Mouse (Mus musculus): Measurements from ENCODE around the gene Hsd3b1. TPM values are rescaled to one million over a fixed set of nuclear protein-coding genes. Genes with fewer than 3 reads are reported as not detected.
A peak's percentile ranks its signal among the peaks of the same experiment; 100 is the strongest.
"Not testable (repeated sequence)": the region's sequence is repeated elsewhere in the genome, so short reads cannot be mapped to it uniquely, and the experiment has no call there.

Hsd3b1 gene
- total RNA-seq (2021): not detected
- long read RNA-seq, experiment 1: 0 reads
- long read RNA-seq, experiment 2: 0 reads

DNA sequence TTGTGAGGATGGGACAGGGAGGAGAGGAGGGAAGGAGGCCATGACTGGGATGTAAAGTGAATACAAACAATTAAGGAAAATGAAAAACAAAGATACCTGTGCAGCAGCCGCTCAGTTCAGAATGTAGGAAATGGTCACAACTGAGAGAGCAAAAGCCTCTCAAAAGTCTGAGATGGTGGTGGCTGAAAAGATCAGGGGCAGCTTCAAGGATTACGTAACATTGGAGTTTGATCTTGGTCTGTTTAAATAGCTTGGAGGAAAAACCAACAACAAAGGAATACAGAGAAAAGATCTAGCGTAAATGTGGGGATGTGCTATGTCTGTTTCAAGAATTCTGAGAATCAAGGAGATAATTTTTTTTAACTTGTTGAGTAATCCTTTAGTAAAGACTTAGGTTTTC lies at the start of gene Hsd3b1:
Hsd3b1 (minus strand) TSS at position 219 of the 400 bp plus-strand sequence.
- intact Hi-C loops (cut with DNase I): no loop called here
- no peak for DNase-seq (ENCODE audit: low spot score in 2 of 2)

DNA sequence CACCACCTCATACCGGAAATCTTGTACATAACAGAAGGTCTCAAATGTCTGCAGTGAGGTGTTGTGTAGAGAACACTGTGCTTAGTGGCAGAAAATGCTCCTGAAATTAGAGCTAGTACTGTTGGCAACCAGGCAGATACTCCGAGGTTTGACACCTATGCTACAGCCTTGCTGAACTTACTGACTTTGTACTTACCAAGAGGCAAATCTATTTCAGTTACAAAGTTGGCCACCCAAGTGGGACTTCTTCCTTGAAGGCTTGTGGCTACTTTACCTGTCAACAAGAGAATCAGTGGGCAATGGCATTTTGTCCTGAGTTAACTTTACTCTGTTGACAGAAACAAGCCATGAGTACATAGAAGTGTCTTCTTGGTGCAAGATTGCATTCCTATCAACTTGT lies 38.0 kb upstream of the Hsd3b1 start:
- intact Hi-C loops (cut with DNase I): loop anchor here (5.0 to 10.0 kb wide), 2 partner anchors 1040 to 1267 kb away; partner anchors contain the start of genes Gdap2 and Wdr3
- DNase-seq (ENCODE audit: low spot score in 2 of 2): no peak

DNA sequence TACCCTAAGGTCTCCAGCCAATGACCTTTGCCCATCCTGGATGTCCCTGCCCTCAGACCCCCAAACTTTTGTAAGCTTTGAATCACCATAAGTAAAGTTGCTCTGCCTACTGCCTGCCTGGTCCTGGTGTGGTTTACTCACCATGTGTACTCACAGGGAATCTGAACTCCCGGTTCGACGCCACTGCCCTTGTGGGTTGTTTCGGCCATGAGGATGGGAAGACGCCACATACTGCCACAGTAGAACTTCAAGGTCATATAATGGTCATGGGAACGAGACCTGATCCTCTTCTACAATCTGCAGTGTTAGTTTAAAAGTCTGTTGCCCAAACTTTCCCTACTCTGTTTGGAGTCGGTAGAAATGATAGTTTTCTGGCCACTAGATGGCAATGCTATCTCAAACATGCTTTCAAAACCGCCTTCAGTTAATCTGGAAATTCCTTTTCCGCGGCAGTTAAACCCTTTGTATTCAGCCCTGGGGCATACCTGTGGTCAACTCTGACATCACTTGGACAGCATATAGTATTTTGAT lies 35.5 kb upstream of the Hsd3b1 start:
- intact Hi-C loops (cut with DNase I): loop anchor here (5.0 to 10.0 kb wide), 2 partner anchors 1042 to 1270 kb away; partner anchors contain the start of genes Gdap2 and Wdr3
- peak; percentile 15 to 39 for DNase-seq (ENCODE audit: low spot score in 2 of 2)

DNA sequence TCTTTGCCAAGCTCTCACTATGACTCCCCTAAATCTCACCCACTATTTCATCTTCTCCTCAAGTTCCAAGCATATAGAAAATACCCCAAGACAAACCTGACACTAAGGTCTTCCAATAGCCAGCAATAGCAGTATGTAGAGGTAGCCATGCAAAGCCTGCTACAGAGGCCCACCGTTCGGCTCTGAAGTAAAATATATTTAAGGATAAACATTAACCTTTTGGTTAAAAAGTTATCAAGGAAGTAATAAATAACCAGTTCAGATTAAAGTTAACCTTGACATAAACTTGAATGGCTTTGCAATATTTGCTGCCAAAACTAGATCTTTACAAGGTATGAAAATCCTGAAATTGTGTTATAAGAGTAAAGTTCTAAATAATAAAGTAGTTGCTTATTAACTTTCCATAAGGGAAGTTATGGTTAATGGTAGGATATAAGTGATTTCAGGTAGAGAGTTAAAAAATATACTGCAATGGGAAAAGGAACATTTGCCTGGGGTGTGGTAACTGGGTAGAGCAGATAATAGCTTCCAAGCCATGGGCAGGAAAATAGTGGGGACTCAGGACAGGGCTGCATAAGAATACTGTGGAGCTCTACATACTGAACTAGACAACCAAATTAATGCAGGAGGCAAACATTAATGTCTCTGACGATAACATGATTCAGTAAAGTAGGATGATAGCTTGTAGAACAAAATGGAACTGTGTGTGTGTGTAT lies 33.6 kb upstream of the Hsd3b1 start, which contains the start of gene Hao2:
Hao2 (minus strand) TSS at position 183 of the 716 bp plus-strand sequence.
- no peak for DNase-seq (ENCODE audit: low spot score in 2 of 2)
- intact Hi-C loops (cut with DNase I): loop anchor here (10.0 kb wide), 1 partner anchor 1272 kb away; the partner anchor contains the start of genes Gdap2 and Wdr3

DNA sequence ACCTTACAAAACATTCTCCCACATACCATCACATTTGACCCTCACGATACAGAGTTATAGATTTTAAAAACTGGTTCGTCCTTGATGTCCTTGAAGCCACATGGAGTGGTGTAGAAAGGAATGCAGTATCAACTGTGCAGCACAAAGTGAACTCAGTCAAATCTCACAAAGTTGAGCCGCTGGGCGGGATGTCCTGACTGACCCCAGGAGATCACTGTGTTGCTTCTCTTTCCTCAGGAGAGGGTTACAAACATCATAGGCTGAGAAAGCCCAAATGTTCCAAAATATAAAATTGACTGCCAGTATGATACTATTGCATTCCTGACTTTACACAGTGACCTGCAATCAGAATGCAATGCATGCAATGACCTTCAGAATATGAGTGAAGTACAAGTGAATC lies 30.8 kb upstream of the Hsd3b1 start:
- DNase-seq (ENCODE audit: low spot score in 2 of 2): no peak
- intact Hi-C loops (cut with DNase I): loop anchor here (10.0 kb wide), 1 partner anchor 1274 kb away; the partner anchor contains the start of genes Gdap2 and Wdr3

DNA sequence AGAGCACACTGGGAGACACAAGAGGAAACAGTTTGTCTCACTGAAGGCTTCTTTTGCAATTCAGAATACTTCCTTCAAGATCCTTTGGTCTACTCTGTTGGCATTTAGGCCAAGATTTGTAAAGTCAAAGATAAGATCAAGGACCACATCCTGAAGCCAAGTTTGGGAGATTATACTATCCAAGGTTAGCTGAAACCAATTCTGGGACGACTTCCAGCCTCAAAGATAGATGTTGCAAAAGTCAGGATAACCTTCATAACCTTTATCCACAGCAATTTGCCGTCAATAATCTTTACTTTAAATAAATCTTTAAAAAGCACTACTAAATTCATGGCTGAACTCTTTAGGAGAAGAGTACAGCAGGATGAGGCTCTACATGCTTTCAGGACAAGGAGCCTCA lies 28.6 kb upstream of the Hsd3b1 start:
- DNase-seq (ENCODE audit: low spot score in 2 of 2): no peak
- intact Hi-C loops (cut with DNase I): no loop called here

DNA sequence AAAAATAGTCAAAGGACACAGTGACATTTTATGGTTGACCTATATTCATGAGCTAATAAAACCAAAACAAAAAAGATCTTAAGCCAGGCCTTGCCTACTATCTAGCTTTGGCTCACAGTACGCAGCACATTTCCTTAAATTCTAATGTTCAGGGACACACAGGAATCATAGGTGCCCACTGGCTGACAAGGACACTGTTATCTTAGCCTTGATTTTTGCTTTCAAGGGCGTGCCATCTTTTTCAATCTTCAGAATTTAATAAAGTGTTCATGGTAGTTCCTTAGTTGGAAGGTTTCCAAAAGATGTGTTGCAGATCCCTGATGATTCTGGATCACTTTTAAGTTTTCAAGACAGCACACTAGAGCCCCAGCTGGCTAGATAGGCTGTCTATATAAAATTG lies 21.2 kb upstream of the Hsd3b1 start:
- intact Hi-C loops (cut with DNase I): no loop called here
- DNase-seq (ENCODE audit: low spot score in 2 of 2): no peak

DNA sequence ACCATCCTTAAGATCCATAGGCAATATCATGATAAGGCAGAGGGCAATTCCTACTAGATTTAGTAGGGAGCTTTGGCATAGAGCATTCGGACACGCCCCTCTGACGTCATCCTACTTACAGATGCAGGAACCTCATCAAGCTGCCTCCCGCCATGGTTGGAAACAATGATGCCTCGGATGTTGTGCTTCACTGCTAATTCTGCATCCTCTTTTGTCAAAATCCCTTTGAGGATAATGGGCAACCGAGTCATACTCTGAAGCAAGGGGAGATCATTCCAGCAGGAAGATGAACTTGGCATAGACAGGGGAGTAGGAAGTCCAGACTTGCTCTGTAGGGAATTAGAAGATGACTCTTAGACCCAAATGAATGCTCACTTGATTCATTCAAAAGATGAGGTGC lies 20.6 kb upstream of the Hsd3b1 start:
- DNase-seq (ENCODE audit: low spot score in 2 of 2): no peak
- intact Hi-C loops (cut with DNase I): no loop called here

DNA sequence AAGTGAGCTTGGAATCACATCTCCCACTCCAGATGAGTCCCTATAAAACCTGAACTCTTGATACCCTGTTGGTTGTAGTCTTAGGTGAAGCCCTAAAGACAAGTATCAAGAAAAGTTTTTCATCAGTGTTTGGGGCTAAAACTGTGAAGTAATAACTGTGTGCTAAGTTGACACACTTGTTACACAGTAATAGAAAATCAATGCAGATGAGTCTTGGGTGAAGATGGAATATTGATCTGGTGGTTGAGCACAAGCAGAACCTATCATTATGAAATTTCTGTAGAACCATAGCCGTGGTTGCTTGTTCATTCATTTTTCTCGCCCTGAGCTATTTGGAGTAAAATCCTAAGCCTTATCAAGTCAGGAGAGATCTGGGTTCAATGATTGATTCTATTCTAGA lies 8.6 kb upstream of the Hsd3b1 start:
- intact Hi-C loops (cut with DNase I): no loop called here
- no peak for DNase-seq (ENCODE audit: low spot score in 2 of 2)

DNA sequence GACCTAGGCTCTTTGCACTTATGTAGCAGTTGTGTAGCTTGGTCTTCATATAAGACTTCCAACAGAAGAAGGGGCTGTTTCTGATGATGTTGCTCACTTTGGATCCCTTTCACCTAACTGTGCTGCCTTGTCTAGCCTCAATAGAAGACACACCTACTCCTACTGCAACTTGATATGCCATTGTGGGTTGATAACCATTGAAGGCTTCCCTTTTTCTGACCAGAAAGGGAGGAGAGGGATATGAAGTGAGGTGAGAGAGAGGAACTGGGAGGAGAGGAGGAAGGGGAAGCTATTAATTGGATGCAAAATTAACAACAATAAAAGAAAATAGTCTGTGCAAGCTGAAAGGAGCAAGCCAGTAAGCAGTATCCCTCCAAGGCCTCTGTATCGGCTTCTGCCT lies 3.2 kb upstream of the Hsd3b1 start:
- DNase-seq (ENCODE audit: low spot score in 2 of 2): no peak
- intact Hi-C loops (cut with DNase I): no loop called here

DNA sequence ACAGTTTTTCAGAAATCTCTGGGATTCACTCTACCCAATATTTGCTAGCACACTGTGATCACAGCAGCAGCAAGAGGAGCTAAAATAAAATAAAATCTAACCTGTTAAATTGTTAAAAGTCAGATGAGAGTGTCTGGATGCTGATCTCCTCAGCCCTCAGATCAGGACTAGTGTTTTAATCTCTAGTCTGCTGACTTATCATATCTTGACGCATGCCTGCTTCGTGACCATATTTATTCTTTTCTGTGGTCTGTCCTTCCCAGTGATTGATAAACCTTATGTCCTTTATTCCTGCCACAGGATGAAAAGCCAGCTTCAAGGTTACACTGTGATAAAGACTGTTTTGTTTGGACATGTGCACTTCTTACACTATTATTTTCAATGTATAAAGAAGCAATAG lies 1.5 kb downstream of the Hsd3b1 start:
- DNase-seq (ENCODE audit: low spot score in 2 of 2): no peak
- intact Hi-C loops (cut with DNase I): no loop called here

DNA sequence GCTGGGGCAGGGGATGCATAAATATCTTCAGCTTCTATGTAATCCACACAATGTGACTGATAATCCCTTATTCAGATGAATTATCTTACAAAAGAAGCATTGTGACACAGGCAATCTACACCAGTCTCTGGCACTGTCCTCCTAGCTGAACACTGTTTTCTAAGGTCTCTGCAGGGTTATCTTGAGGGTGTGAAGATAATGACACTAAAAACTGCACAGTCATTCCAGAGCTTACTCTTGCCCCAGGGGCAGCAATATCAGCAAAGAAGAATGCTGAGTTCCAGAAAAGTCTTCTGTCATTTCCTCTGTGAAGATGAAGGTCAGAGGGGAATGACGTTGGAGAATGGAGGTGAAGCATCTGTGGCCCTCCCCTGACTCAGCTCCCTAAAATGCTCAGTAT lies 2.7 kb downstream of the Hsd3b1 start:
- no peak for DNase-seq (ENCODE audit: low spot score in 2 of 2)
- intact Hi-C loops (cut with DNase I): no loop called here

DNA sequence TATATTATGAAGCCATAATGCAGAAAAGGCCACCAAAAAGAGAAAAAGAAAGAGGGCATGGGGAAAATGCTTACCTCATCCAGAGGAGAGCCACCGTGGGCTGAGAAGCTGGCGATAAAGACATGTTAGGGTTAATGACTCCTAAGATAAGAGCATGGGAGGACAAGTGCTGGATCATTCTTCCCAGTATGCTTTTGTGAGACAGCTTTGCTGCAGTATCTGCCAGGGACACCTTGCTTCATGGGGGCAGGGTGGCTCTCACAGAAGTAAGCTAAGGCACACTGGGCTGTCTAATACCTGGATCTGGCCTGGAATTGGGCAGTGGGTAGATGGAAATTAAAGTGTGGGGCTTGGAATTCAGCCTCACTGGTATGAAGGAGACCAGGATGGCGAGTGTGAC lies 4.4 kb downstream of the Hsd3b1 start:
- intact Hi-C loops (cut with DNase I): no loop called here
- DNase-seq (ENCODE audit: low spot score in 2 of 2): no peak

DNA sequence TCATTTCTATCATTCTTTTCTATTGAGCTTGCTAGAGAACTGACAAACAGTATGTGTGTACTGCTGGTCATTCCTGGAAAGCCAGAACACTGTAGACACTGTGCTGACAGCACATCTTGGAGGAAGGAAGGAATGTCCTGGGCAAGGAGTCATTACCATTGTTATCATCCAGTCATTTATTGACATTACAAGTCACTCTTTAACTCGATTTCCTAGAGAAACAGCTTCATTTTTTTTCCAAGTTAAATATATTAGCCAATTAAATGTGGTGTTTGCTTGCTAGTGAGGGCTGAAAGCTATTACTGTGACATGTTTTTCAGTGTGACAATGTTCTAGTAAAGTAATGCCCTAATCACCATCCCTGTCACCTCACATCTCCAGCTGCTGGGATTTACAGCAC lies 5.9 kb downstream of the Hsd3b1 start:
- intact Hi-C loops (cut with DNase I): no loop called here
- no peak for DNase-seq (ENCODE audit: low spot score in 2 of 2)

DNA sequence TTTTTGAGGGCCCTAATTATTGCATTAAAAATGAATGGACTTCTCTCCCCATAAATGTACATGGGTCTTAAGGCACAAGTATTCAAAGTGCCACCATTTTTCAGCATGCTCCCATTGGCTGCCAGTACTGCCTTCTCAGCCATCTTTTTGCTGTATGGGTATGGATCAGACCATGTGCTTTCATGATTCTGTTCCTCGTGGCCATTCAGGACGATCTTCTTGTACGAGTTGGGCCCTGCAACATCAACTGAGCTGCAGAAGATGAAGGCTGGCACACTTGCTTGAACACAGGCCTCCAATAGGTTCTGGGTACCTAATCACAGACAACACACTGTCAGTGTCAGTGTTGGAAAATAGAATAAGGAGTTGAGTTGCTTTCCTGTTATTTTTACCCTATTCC lies 6.5 kb downstream of the Hsd3b1 start:
- intact Hi-C loops (cut with DNase I): no loop called here
- DNase-seq (ENCODE audit: low spot score in 2 of 2): no peak

DNA sequence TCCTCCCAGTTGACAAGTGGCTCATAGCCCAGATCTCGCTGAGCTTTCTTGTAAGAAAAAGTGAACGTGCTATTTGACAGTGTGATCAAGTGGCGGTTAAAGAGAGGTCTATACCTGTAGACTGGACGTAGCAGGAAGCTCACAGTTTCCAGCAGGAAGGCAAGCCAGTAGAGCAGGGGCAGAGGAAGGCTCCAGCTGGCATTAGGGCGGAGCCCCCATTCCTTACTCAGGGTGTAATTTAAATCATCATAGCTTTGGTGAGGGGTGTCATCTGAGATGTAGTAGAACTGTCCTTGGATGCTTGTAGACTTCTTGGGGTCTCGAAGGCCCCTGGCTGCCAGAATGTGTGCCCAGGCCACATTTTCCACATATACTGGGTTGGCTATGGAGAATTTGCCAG lies 7.0 kb downstream of the Hsd3b1 start:
- no peak for DNase-seq (ENCODE audit: low spot score in 2 of 2)
- intact Hi-C loops (cut with DNase I): no loop called here

DNA sequence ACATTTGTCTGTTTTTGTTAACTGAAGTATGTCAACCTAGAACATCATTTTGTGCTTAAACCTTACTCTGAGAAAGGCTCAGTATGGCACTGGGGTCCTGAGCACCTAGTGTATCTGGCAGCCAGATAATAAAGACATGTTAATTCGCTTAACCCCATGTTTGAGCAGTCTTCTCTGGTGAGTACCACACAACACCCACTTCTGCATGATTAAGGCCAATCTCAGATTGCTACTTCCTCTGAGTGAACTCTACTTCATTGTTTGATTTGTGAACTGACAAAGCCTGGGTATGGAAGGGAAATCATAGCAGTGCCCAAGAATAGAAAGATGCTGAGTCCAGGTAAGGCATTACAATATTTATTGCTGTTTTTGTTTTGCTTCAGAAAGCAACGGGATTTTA lies 7.7 kb downstream of the Hsd3b1 start:
- DNase-seq (ENCODE audit: low spot score in 2 of 2): no peak
- intact Hi-C loops (cut with DNase I): no loop called here

DNA sequence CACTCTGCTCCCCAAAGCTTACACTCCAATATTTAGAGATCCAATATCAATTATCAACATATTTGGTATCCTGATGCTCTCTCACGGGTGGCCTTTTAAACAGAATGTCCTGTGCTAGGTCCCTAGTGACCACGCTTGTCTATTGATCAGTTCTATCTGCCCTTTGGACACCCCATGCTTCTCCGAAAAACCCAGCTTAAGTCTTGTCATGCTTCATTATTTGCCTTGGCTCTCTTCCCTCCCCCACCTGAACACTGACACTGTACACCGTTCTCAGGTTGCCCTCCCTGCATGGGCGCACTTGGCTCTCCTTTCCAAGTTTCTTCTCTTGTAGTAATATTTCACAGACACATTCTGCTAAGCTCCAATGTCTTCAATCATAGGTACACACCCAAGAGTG lies 9.3 kb downstream of the Hsd3b1 start:
- DNase-seq (ENCODE audit: low spot score in 2 of 2): no peak
- intact Hi-C loops (cut with DNase I): no loop called here

DNA sequence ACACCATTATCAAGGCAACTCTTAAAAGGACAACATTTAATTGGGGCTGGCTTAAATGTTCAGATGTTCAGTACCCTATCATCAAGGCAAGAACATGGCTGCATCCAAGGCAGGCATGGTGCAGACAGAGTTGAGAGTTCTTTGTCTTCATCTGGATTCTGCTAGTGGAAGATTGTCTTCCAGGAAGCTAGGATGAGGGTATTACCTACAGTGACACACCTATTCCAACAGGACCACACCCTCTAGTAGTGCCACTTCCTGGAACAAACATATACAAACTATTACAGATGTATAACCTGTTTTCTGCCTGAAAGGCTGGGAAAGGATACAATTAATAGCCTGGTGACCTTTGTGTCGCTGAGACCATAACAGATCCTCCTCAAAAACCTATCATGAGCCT lies 10.7 kb downstream of the Hsd3b1 start:
- intact Hi-C loops (cut with DNase I): no loop called here
- no peak for DNase-seq (ENCODE audit: low spot score in 2 of 2)

DNA sequence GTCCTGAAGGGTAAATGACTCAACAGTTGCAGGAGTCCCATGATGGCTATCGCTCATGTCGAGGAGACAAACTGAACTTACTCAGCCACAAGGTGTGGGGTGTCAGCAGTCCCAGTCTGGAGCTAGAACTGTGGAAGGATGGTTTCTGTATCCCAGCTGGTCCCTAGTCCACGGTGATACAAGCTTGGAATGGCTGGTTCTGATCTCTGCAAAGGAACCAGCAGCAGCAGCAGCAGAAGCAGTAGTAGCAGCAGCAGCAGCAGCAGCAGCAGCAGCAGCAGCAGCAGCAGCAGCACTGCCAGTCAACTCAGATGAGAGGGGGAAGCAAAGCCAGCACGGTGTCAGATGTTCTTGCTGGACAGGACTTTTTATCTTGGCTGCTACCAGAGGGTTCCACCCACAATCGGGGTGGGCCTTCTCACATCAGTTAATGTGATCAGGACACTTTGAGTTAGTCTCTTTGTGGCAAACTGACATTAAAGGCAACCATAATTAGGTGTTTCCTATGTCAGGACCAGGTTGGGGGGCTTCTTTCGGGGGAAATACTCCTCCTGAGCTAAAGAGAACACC lies 45.4 kb downstream of the Hsd3b1 start, which contains the start of gene Hsd3b6:
Hsd3b6 (minus strand) TSS at position 343 of the 570 bp plus-strand sequence.
- intact Hi-C loops (cut with DNase I): no loop called here
- DNase-seq (ENCODE audit: low spot score in 2 of 2): no peak

DNA sequence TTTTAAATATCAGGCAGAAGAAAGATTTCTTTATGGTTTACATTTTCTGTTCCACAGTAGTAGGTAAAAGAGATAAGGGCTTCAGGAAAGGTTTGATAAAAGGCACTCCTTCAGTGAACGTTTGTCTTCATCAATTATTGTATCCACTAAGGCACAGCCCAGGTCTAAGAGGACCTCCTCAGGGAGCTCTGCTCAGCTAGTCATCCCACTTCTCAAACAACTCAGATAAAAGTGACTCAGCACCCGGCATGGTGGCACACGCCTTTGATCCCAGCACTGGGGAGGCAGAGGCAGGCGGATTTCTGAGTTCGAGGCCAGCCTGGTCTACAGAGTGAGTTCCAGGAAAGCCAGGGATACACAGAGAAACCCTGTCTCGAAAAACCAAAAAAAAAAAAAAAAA lies 46.9 kb downstream of the Hsd3b1 start:
- DNase-seq (ENCODE audit: low spot score in 2 of 2); intact Hi-C loops (cut with DNase I): not testable (repeated sequence)

Data from left cerebral cortex, postnatal 14 days (tissue).